8 mouse cellular contexts compared by ENCODE assay signal in the genomic region with DNA sequence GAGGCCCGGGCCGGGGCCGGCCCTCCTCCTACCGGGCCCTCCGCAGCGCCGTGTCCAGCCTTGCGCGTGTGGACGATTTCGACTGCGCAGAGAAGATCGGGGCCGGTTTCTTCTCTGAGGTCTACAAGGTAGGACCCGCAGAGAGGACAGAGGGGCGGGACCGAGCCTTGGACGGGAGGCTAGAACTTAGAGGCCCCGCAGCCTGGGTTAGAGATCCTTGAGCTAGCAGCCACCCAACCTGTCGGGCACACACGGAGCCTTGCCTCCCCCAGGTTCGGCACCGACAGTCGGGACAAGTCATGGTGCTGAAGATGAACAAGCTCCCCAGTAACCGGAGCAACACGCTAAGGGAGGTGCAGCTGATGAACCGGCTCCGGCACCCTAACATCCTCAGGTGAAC. TPM values are rescaled to one million over a fixed set of nuclear protein-coding genes. Genes with fewer than 3 reads are reported as not detected.
DNase-seq lines count a peak whose midpoint lies in the region; ATAC-seq lines count a peak whose summit lies in the region.

No protein-coding gene starts in this region.

- peak overlapping the region; percentile 97 for H3K4me2 ChIP-seq in liver, embryonic 15.5 days
- H3K4me2 ChIP-seq in stomach, embryonic 16.5 days (ENCODE audit: low read depth, low read length), result peak overlapping the region; percentile 95

- peak overlapping the region; percentile 97 for H3K27ac ChIP-seq in hindbrain, embryonic 10.5 days
- no peak overlapping the region for H3K27ac ChIP-seq in liver, embryonic 15.5 days (replicated peaks)
- H3K27ac ChIP-seq in stomach, embryonic 16.5 days (ENCODE audit: low read length), result peak overlapping the region; percentile 95

- H3K9me3 ChIP-seq in hindbrain, embryonic 10.5 days, result no peaks in the 10 kb centered on the region
- no peaks in the 10 kb centered on the region for H3K9me3 ChIP-seq in liver, embryonic 15.5 days (replicated peaks)
- no peaks in the 10 kb centered on the region for H3K9me3 ChIP-seq in stomach, embryonic 16.5 days (replicated peaks; ENCODE audit: control insufficient read depth, low read length)

- H3K4me3 ChIP-seq in hindbrain, embryonic 10.5 days, result peak overlapping the region; percentile 91
- peak overlapping the region; percentile 69 for H3K4me3 ChIP-seq in liver, embryonic 15.5 days (replicated peaks)
- peak overlapping the region; percentile 94 for H3K4me3 ChIP-seq in stomach, embryonic 16.5 days (replicated peaks; ENCODE audit: low read length)

- no peak for ATAC-seq in liver, embryonic 15.5 days (ENCODE audit: insufficient read depth)
- ATAC-seq in stomach, embryonic 16.5 days (ENCODE audit: insufficient read depth, low FRiP score), result peak; percentile 1; the same call in 1 of the 2 replicates

- H3K36me3 ChIP-seq in hindbrain, embryonic 10.5 days, result peaks cover 40% of the 10 kb centered on the region
- peaks cover 6% of the 10 kb centered on the region; the same call in 1 of the 2 replicates for H3K36me3 ChIP-seq in liver, embryonic 15.5 days (replicated peaks)
- no peaks in the 10 kb centered on the region; the same call in 1 of the 2 replicates for H3K36me3 ChIP-seq in stomach, embryonic 16.5 days (ENCODE audit: control insufficient read depth, insufficient read depth, low read length)

- H3K27me3 ChIP-seq in hindbrain, embryonic 10.5 days (ENCODE audit: insufficient read depth, poor library complexity, severe bottlenecking), result peaks cover 3% of the 10 kb centered on the region; the same call in 1 of the 2 replicates
- H3K27me3 ChIP-seq in liver, embryonic 15.5 days, result peaks cover 29% of the 10 kb centered on the region
- no peaks in the 10 kb centered on the region for H3K27me3 ChIP-seq in stomach, embryonic 16.5 days (ENCODE audit: control insufficient read depth, insufficient read depth, low read length)

- peak overlapping the region; percentile 69 for H3K9ac ChIP-seq in liver, embryonic 15.5 days
- peak overlapping the region; percentile 99 for H3K9ac ChIP-seq in stomach, embryonic 16.5 days (ENCODE audit: low read length)

- peak; percentile 60 for DNase-seq in cerebellum, adult 9-11 months
- DNase-seq in cerebellum, postnatal 4 days (ENCODE audit: low spot score in 2 of 2), result no peak
- DNase-seq in 3T3-L1 (ENCODE audit: low read depth, low spot score), result peak; percentile 39
- DNase-seq in cerebellum, postnatal 14 days, result peak; percentile 51 to 52
- peak; percentile 50 for DNase-seq in hindbrain, embryonic 10.5 days (ENCODE audit: low spot score)
- no peak for DNase-seq in layer of hippocampus, postnatal 25 days (ENCODE audit: extremely low spot score in 1 of 2, low spot score in 1 of 2)

- 1% methylated on average over 28 of the region's 28 CpGs for WGBS in hindbrain, embryonic 10.5 days
- WGBS in liver, embryonic 15.5 days (ENCODE audit: insufficient replicate concordance), result 4% methylated on average over 28 of the region's 28 CpGs
- 1% methylated on average over 28 of the region's 28 CpGs for WGBS in stomach, embryonic 16.5 days

- peaks cover 16% of the 10 kb centered on the region for H3K4me1 ChIP-seq in hindbrain, embryonic 10.5 days (replicated peaks)
- peaks cover 20% of the 10 kb centered on the region for H3K4me1 ChIP-seq in liver, embryonic 15.5 days (replicated peaks)
- peaks cover 11% of the 10 kb centered on the region for H3K4me1 ChIP-seq in stomach, embryonic 16.5 days (ENCODE audit: control insufficient read depth, insufficient read depth, low read length)

RNA-seq across cellular contexts. Expression of gene Tesk1, which starts 1.8 kb away (rescaled TPM):
- polyA plus RNA-seq in hindbrain, embryonic 10.5 days (2016; fragmentation: Nextera tagmentation; extraction: Ambion mirVana), result 7.1 and 8.3 TPM in 2 replicates
- polyA plus RNA-seq in liver, embryonic 15.5 days (2015; fragmentation: Nextera tagmentation; extraction: Ambion mirVana), result 1.0 and 1.2 TPM in 2 replicates
- 1.7 TPM in 2 replicates for polyA plus RNA-seq in stomach, embryonic 16.5 days (2015; fragmentation: Nextera tagmentation; extraction: Ambion mirVana)
- total RNA-seq in layer of hippocampus, postnatal 25 days (2021), result 10 to 100 TPM; 74.1 to 77.6 TPM

RNA-seq across cellular contexts. Expression of gene Cd72, which starts 10.9 kb away (rescaled TPM):
- polyA plus RNA-seq in hindbrain, embryonic 10.5 days (2016; fragmentation: Nextera tagmentation; extraction: Ambion mirVana), result 1.8 and 2.4 TPM in 2 replicates
- 0.94 and 1.4 TPM in 2 replicates for polyA plus RNA-seq in liver, embryonic 15.5 days (2015; fragmentation: Nextera tagmentation; extraction: Ambion mirVana)
- polyA plus RNA-seq in stomach, embryonic 16.5 days (2015; fragmentation: Nextera tagmentation; extraction: Ambion mirVana), result 2.6 and 3.5 TPM in 2 replicates
- total RNA-seq in layer of hippocampus, postnatal 25 days (2021), result under 1 TPM in 1 of 2 experiments, not detected in 1; 0.22 TPM

RNA-seq across cellular contexts. Expression of gene Fam166b, which starts 14.6 kb away (rescaled TPM):
- 0.47 TPM in 1 of 2 replicates, not detected in the other for polyA plus RNA-seq in hindbrain, embryonic 10.5 days (2016; fragmentation: Nextera tagmentation; extraction: Ambion mirVana)
- polyA plus RNA-seq in liver, embryonic 15.5 days (2015; fragmentation: Nextera tagmentation; extraction: Ambion mirVana), result not detected in 2 replicates
- not detected in 2 replicates for polyA plus RNA-seq in stomach, embryonic 16.5 days (2015; fragmentation: Nextera tagmentation; extraction: Ambion mirVana)
- total RNA-seq in layer of hippocampus, postnatal 25 days (2021), result 1 to 10 TPM in 1 of 2 experiments, under 1 TPM in 1; 0.59 to 3.1 TPM

RNA-seq across cellular contexts. Expression of gene Sit1, which starts 40.0 kb away (rescaled TPM):
- not detected in 2 replicates for polyA plus RNA-seq in hindbrain, embryonic 10.5 days (2016; fragmentation: Nextera tagmentation; extraction: Ambion mirVana)
- polyA plus RNA-seq in liver, embryonic 15.5 days (2015; fragmentation: Nextera tagmentation; extraction: Ambion mirVana), result 0.07 and 0.18 TPM in 2 replicates
- not detected in 2 replicates for polyA plus RNA-seq in stomach, embryonic 16.5 days (2015; fragmentation: Nextera tagmentation; extraction: Ambion mirVana)
- total RNA-seq in layer of hippocampus, postnatal 25 days (2021), result not detected

RNA-seq across cellular contexts. Expression of gene Ccdc107, which starts 49.2 kb away (rescaled TPM):
- polyA plus RNA-seq in hindbrain, embryonic 10.5 days (2016; fragmentation: Nextera tagmentation; extraction: Ambion mirVana), result 45.2 and 50.9 TPM in 2 replicates
- 33.5 and 34.2 TPM in 2 replicates for polyA plus RNA-seq in liver, embryonic 15.5 days (2015; fragmentation: Nextera tagmentation; extraction: Ambion mirVana)
- 106 and 113 TPM in 2 replicates for polyA plus RNA-seq in stomach, embryonic 16.5 days (2015; fragmentation: Nextera tagmentation; extraction: Ambion mirVana)
- total RNA-seq in layer of hippocampus, postnatal 25 days (2021), result 10 to 100 TPM; 23.5 to 28.1 TPM

Comparison
In these comparisons a context has a peak if more than half of its experiments do, and no peak if none do; other contexts are left out.
1. DNase-seq: peak in cerebellum, adult 9-11 months (single experiment), 3T3-L1 (single experiment), cerebellum, postnatal 14 days (2 of 2) and hindbrain, embryonic 10.5 days (single experiment); none in cerebellum, postnatal 4 days (0 of 2) and layer of hippocampus, postnatal 25 days (0 of 2).
2. Peak in every context shown above with its lines, with median percentiles within 50 percentile points of each other: H3K4me3 ChIP-seq.